Mouse (Mus musculus) neural tube, embryonic 10.5 days (tissue): Measurements from ENCODE around the gene Cd3g.

Experiments used
- DNase-seq: peaks from one replicate; pipeline ENCODE4 v3.0.0-alpha.2; 2017; ENCODE audit warnings: low spot score; ENCODE audit errors: extremely low spot score

Gene Cd3g

GRCm38 (mm10) chr9:44919606-44920005 is 60.6 kb downstream of the Cd3g start:
- no peak for DNase-seq
